Mouse (Mus musculus): ENCODE data around the gene Mpdu1. TPM values are rescaled to one million over a fixed set of nuclear protein-coding genes. Genes with fewer than 3 reads are reported as not detected.

Gene Mpdu1
- total RNA-seq (2012; rRNA removed) (110 and 150 TPM in 2 replicates), total RNA-seq (2014; rRNA removed) (175 and 210 TPM in 2 replicates), polyA plus RNA-seq (2012; ENCODE audit: insufficient read length, low read depth) (185 and 210 TPM in 2 replicates)

GRCm38 (mm10) chr11:69662213-69662966 lies at the start of gene Mpdu1:
Gene Mpdu1 (minus strand): TSS chr11:69662642.
- peaks cover 32 to 50% of the 10 kb centered on the region in 2 experiments for H3K36me3 ChIP-seq (replicated peaks in 1 of 2; ENCODE audit: control insufficient read depth in 1 of 2, insufficient read depth in 1 of 2, low read length in 1 of 2)
- DNase-seq (ENCODE audit: extremely low read depth) = peak; percentile 99
- in situ Hi-C loops (cut with MboI; ENCODE audit: low pct_ligation_motif_present, low pct_unique_long_range_greater_than_20kb, low sequenced_read_pairs) (no loop called here), dilution Hi-C loops (cut with MboI; ENCODE audit: extremely low pct_ligation_motif_present, extremely low pct_unique_long_range_greater_than_20kb, low sequenced_read_pairs) (no loop called here)
- peak within 1 kb of the TSS; percentile 65 for H3K4me2 ChIP-seq (ENCODE audit: insufficient read depth, low read depth, poor library complexity, severe bottlenecking)
- peaks cover 18 to 68% of the 10 kb centered on the region in 2 experiments for H3K4me1 ChIP-seq (ENCODE audit: control insufficient read depth in 1 of 2, insufficient read depth in 2 of 2)
- peaks cover 27% of the 10 kb centered on the region for H3K79me2 ChIP-seq (replicated peaks; ENCODE audit: control insufficient read depth, extremely low read depth, insufficient read depth, poor library complexity, severe bottlenecking)
- no peaks in the 10 kb centered on the region for H3K27me3 ChIP-seq (replicated peaks)
- no peaks in the 10 kb centered on the region for H3K9me3 ChIP-seq (replicated peaks; ENCODE audit: low read length)
- peak within 1 kb of the TSS; percentile 97 for H3K9ac ChIP-seq (ENCODE audit: insufficient read depth, low read depth)
- H3K27ac ChIP-seq (ENCODE audit: insufficient read depth, low read depth) = peak within 1 kb of the TSS; percentile 95
- H3K4me3 ChIP-seq (replicated peaks in 1 of 3; ENCODE audit: low read depth in 2 of 3, low read length in 2 of 3, poor library complexity in 1 of 3) = peak within 1 kb of the TSS; percentile 66 to 70 (median 70)
- TF ChIP-seq ELF1 (IDR thresholded peaks at IDR 0.05; ENCODE audit: low read depth, low read length) = peak; percentile 92
- TF ChIP-seq RAD21 (IDR thresholded peaks at IDR 0.05; ENCODE audit: low read depth, low read length) = peak; percentile 34
- peak; percentile 33 for TF ChIP-seq BHLHE40 (IDR thresholded peaks at IDR 0.05; ENCODE audit: low read depth, low read length)
- peak; percentile 98 for TF ChIP-seq NELFE (IDR thresholded peaks at IDR 0.05; ENCODE audit: low read depth, low read length)
- TF ChIP-seq POLR2AphosphoS2 (IDR thresholded peaks at IDR 0.05; ENCODE audit: low read depth, low read length) = peak; percentile 91
- TF ChIP-seq TBP (conservative IDR thresholded peaks at IDR 0.05; ENCODE audit: low read depth, low read length) = peak; percentile 96
- peak; percentile 97 for TF ChIP-seq ZMIZ1 (IDR thresholded peaks at IDR 0.05; ENCODE audit: low read depth, low read length)
- peak; percentile 97 for TF ChIP-seq MAZ (IDR thresholded peaks at IDR 0.05; ENCODE audit: low read depth, low read length)
- peak; percentile 63; the same call in 1 of the 2 replicates for TF ChIP-seq RCOR1 (conservative IDR thresholded peaks at IDR 0.05; ENCODE audit: low read depth, low read length)
- peak; percentile 37; the same call in 1 of the 2 replicates for TF ChIP-seq CHD2 (IDR thresholded peaks at IDR 0.05; ENCODE audit: low read length)
- peak; percentile 89 for TF ChIP-seq MXI1 (IDR thresholded peaks at IDR 0.05; ENCODE audit: low read depth, low read length)
- TF ChIP-seq IRF4 (IDR thresholded peaks at IDR 0.05; ENCODE audit: low read depth, low read length) = peak; percentile 67
- peak; percentile 94 for TF ChIP-seq NRF1 (IDR thresholded peaks at IDR 0.05; ENCODE audit: low read depth, low read length)
- peak; percentile 99 for TF ChIP-seq TCF12 (IDR thresholded peaks at IDR 0.05; ENCODE audit: low read depth, low read length)
- TF ChIP-seq JUND (conservative IDR thresholded peaks at IDR 0.05; ENCODE audit: low read depth, low read length) = no peak
- TF ChIP-seq CHD1 (IDR thresholded peaks at IDR 0.05; ENCODE audit: low read depth, low read length) = peak; percentile 95
- no peak for TF ChIP-seq EP300 (IDR thresholded peaks at IDR 0.05; ENCODE audit: low read length)
- TF ChIP-seq MAFK (IDR thresholded peaks at IDR 0.05; ENCODE audit: insufficient replicate concordance, low read length) = no peak
- TF ChIP-seq E2F4 (IDR thresholded peaks at IDR 0.05; ENCODE audit: insufficient replicate concordance, low read depth, low read length) = no peak; the same call in none of the 2 replicates
- TF ChIP-seq MYC (IDR thresholded peaks at IDR 0.05; ENCODE audit: low read depth, low read length) = peak; percentile 94
- TF ChIP-seq KAT2A (IDR thresholded peaks at IDR 0.05; ENCODE audit: insufficient replicate concordance, low read length) = peak; percentile 91
- peak; percentile 98 for TF ChIP-seq POLR2A (IDR thresholded peaks at IDR 0.05; ENCODE audit: low read depth, low read length)
- no peak for TF ChIP-seq ZKSCAN1 (IDR thresholded peaks at IDR 0.05; ENCODE audit: borderline replicate concordance, low read depth, low read length)
- TF ChIP-seq USF1 (IDR thresholded peaks at IDR 0.05; ENCODE audit: low read depth, low read length) = no peak
- no peak for TF ChIP-seq PAX5 (IDR thresholded peaks at IDR 0.05; ENCODE audit: low read length)
- TF ChIP-seq GABPA (IDR thresholded peaks at IDR 0.05; ENCODE audit: insufficient replicate concordance, low read depth, low read length) = no peak; the same call in 1 of the 2 replicates
- TF ChIP-seq MEF2A (IDR thresholded peaks at IDR 0.05; ENCODE audit: borderline replicate concordance, low read depth, low read length) = peak; percentile 74; the same call in 1 of the 2 replicates
- TF ChIP-seq MAX (IDR thresholded peaks at IDR 0.05; ENCODE audit: low read length) = peak; percentile 94
- peak in 1 of 2 experiments; percentile 52; a peak in 2 of 4 replicates for TF ChIP-seq CTCF (conservative IDR thresholded peaks at IDR 0.05 in 1 of 2, IDR thresholded peaks at IDR 0.05 in 1 of 2; ENCODE audit: low read depth in 2 of 2, low read length in 2 of 2)
- TF ChIP-seq ZC3H11A (IDR thresholded peaks at IDR 0.05; ENCODE audit: low read depth, low read length) = no peak
- TF ChIP-seq JUN (IDR thresholded peaks at IDR 0.05; ENCODE audit: insufficient read depth, low read depth, low read length) = no peak
- peak; percentile 76 for TF ChIP-seq ZNF384 (IDR thresholded peaks at IDR 0.05; ENCODE audit: low read depth, low read length)
- no peak for TF ChIP-seq SMC3 (IDR thresholded peaks at IDR 0.05; ENCODE audit: low read depth, low read length)
- peak; percentile 54; the same call in 1 of the 2 replicates for TF ChIP-seq ETS1 (conservative IDR thresholded peaks at IDR 0.05; ENCODE audit: low read depth, low read length)
- 0 out of 2 replicates have a peak, but pooled peaks have one; percentile 42 for TF ChIP-seq UBTF (IDR thresholded peaks at IDR 0.05; ENCODE audit: low read depth, low read length)
- peak; percentile 82 for TF ChIP-seq HCFC1 (IDR thresholded peaks at IDR 0.05; ENCODE audit: low read depth, low read length)
- TF ChIP-seq USF2 (conservative IDR thresholded peaks at IDR 0.05; ENCODE audit: low read depth, low read length) = no peak
- TF ChIP-seq SIN3A (IDR thresholded peaks at IDR 0.05; ENCODE audit: low read length) = peak; percentile 88

All from CH12.LX (cell line).